Mouse (Mus musculus) neural tube, embryonic 14.5 days (tissue): ENCODE data around the gene Ltbp1. TPM values are rescaled to one million over a fixed set of nuclear protein-coding genes. Genes with fewer than 3 reads are reported as not detected.

ENCODE experiments used
- ATAC-seq: fragments of 200-750 bp; cut with Nextera tagmentation; 2 replicates; pipeline ENCODE4 v1.8.0; 2017; ENCODE audit warnings: low read depth, mild to moderate bottlenecking, moderate TSS enrichment, moderate library complexity
- H3K27ac ChIP-seq: fragments of 300-500 bp; sonication (generic); 2 replicates; pipeline ENCODE4 v1.5.1; 2014; ENCODE audit warnings: low read depth, mild to moderate bottlenecking, control low read depth, low read length, moderate library complexity, mixed read lengths
- H3K27me3 ChIP-seq: fragments of 300-500 bp; sonication (generic); 2 replicates; pipeline ENCODE4 v1.6.1; 2014; ENCODE audit warnings: low read length; ENCODE audit not compliant: control insufficient read depth, insufficient read depth
- H3K36me3 ChIP-seq: fragments of 300-500 bp; sonication (generic); 2 replicates; pipeline ENCODE4 v1.6.1; 2014; ENCODE audit warnings: low read length, mixed read lengths; ENCODE audit not compliant: control insufficient read depth, insufficient read depth
- H3K4me1 ChIP-seq: fragments of 300-500 bp; sonication (generic); 2 replicates; pipeline ENCODE4 v1.6.1; 2014; ENCODE audit warnings: low read length; ENCODE audit not compliant: control insufficient read depth, insufficient read depth
- H3K4me2 ChIP-seq: fragments of 300-500 bp; sonication (generic); 2 replicates; pipeline ENCODE4 v1.6.1; 2014; ENCODE audit warnings: mild to moderate bottlenecking, low read depth, low read length, control low read depth
- H3K4me3 ChIP-seq: fragments of 300-500 bp; sonication (generic); 2 replicates; pipeline ENCODE4 v1.5.1; 2014; ENCODE audit warnings: low read depth, low read length, control low read depth, mixed read lengths
- H3K9ac ChIP-seq: fragments of 300-500 bp; sonication (generic); replicated peaks from 2 replicates; pipeline ENCODE4 v1.6.1; 2014; ENCODE audit warnings: low read depth, mild to moderate bottlenecking, control low read depth, low read length, mixed read lengths
- H3K9me3 ChIP-seq: fragments of 300-500 bp; sonication (generic); 2 replicates; pipeline ENCODE4 v1.6.1; 2016; ENCODE audit warnings: low read length; ENCODE audit not compliant: control insufficient read depth
- WGBS: fragments of 180-500 bp; shearing (Covaris S2); extraction: QIAGEN DNeasy Blood & Tissue Kit; methylation state at CpG from one replicate; pipeline ENCODE4 v1.1.7; 2014; 5-methylcytosine and 5-hydroxymethylcytosine counted together
- polyA plus RNA-seq: library from polyadenylated mRNA; unstranded; fragments of >200 nt; fragmentation: Nextera tagmentation; extraction: Ambion mirVana; gene quantifications from 2 replicates; pipeline ENCODE4 v1.2.1, GENCODE M21; 2014

Gene Ltbp1
- polyA plus RNA-seq, 1 experiment from 2014 or later = 2.5 TPM

- no peak overlapping the region for H3K27ac ChIP-seq
- no peak overlapping the region for H3K4me2 ChIP-seq
- H3K27me3 ChIP-seq = no peaks in the 10 kb centered on the region
- H3K4me3 ChIP-seq = no peak overlapping the region
- no peaks in the 10 kb centered on the region for H3K4me1 ChIP-seq
- H3K36me3 ChIP-seq = no peaks in the 10 kb centered on the region
- no peak overlapping the region for H3K9ac ChIP-seq
- WGBS = 84% methylated on average over 3 of the region's 3 CpGs
- ATAC-seq = no peak
- H3K9me3 ChIP-seq = no peaks in the 10 kb centered on the region
Observed at GRCm38 (mm10) chr17:75293725-75294124, 288.4 kb downstream of the Ltbp1 start.

- Histone ChIP-seq H3K27ac (no peak overlapping the region), H3K4me2 (no peak overlapping the region), H3K27me3 (no peaks in the 10 kb centered on the region), H3K4me3 (no peak overlapping the region), H3K36me3 (no peaks in the 10 kb centered on the region), H3K9ac (no peak overlapping the region), H3K4me1 (no peaks in the 10 kb centered on the region), H3K9me3 (no peaks in the 10 kb centered on the region)
- WGBS = 90% methylated on average over 4 of the region's 4 CpGs
- ATAC-seq = no peak
Observed at GRCm38 (mm10) chr17:75300908-75301307, 295.5 kb downstream of the Ltbp1 start.

GRCm38 (mm10) chr17:75304807-75305420 lies 299.5 kb downstream of the Ltbp1 start:
- Histone ChIP-seq H3K4me3 (no peak overlapping the region), H3K4me1 (no peaks in the 10 kb centered on the region), H3K4me2 (no peak overlapping the region), H3K27ac (no peak overlapping the region), H3K27me3 (no peaks in the 10 kb centered on the region), H3K9ac (no peak overlapping the region), H3K9me3 (no peaks in the 10 kb centered on the region), H3K36me3 (no peaks in the 10 kb centered on the region)
- 86% methylated on average over 1 of the region's 1 CpGs for WGBS
- ATAC-seq = no peak

- H3K4me1 ChIP-seq = no peaks in the 10 kb centered on the region
- H3K36me3 ChIP-seq = no peaks in the 10 kb centered on the region
- H3K9ac ChIP-seq = no peak overlapping the region
- 100% methylated on average over 1 of the region's 1 CpGs for WGBS
- no peaks in the 10 kb centered on the region for H3K9me3 ChIP-seq
- no peak for ATAC-seq
- no peaks in the 10 kb centered on the region for H3K27me3 ChIP-seq
- no peak overlapping the region for H3K27ac ChIP-seq
- no peak overlapping the region for H3K4me2 ChIP-seq
- no peak overlapping the region for H3K4me3 ChIP-seq
Observed at GRCm38 (mm10) chr17:75305714-75306113, 300.3 kb downstream of the Ltbp1 start.

GRCm38 (mm10) chr17:75307070-75308011 lies 302.0 kb downstream of the Ltbp1 start:
- Histone ChIP-seq H3K27me3 (no peaks in the 10 kb centered on the region), H3K36me3 (no peaks in the 10 kb centered on the region), H3K9me3 (no peaks in the 10 kb centered on the region), H3K9ac (no peak overlapping the region), H3K4me2 (no peak overlapping the region), H3K4me1 (no peaks in the 10 kb centered on the region), H3K27ac (no peak overlapping the region), H3K4me3 (no peak overlapping the region)
- 51% methylated on average over 18 of the region's 18 CpGs for WGBS
- ATAC-seq = no peak

GRCm38 (mm10) chr17:75317106-75317505 lies 311.7 kb downstream of the Ltbp1 start:
- Histone ChIP-seq H3K9me3 (no peaks in the 10 kb centered on the region), H3K27ac (no peak overlapping the region), H3K36me3 (no peaks in the 10 kb centered on the region), H3K4me3 (no peak overlapping the region), H3K4me1 (no peaks in the 10 kb centered on the region), H3K9ac (no peak overlapping the region), H3K27me3 (no peaks in the 10 kb centered on the region), H3K4me2 (no peak overlapping the region)
- ATAC-seq = no peak
- WGBS = 73% methylated on average over 4 of the region's 4 CpGs

- no peaks in the 10 kb centered on the region for H3K4me1 ChIP-seq
- H3K27ac ChIP-seq = no peak overlapping the region
- no peak for ATAC-seq
Observed at GRCm38 (mm10) chr17:75323229-75323628, 317.9 kb downstream of the Ltbp1 start.

GRCm38 (mm10) chr17:75323766-75324165 lies 318.4 kb downstream of the Ltbp1 start:
- Histone ChIP-seq H3K9me3 (no peaks in the 10 kb centered on the region), H3K9ac (no peak overlapping the region), H3K4me1 (no peaks in the 10 kb centered on the region), H3K27me3 (no peaks in the 10 kb centered on the region), H3K4me2 (no peak overlapping the region), H3K36me3 (no peaks in the 10 kb centered on the region), H3K27ac (no peak overlapping the region), H3K4me3 (no peak overlapping the region)
- 94% methylated on average over 10 of the region's 10 CpGs for WGBS
- no peak for ATAC-seq

More at GRCm38 (mm10) chr17:75323229-75323628, 317.9 kb downstream of the Ltbp1 start:
- Histone ChIP-seq H3K27me3 (no peaks in the 10 kb centered on the region), H3K4me2 (no peak overlapping the region), H3K36me3 (no peaks in the 10 kb centered on the region), H3K4me3 (no peak overlapping the region), H3K9ac (no peak overlapping the region), H3K9me3 (no peaks in the 10 kb centered on the region)
- 84% methylated on average over 5 of the region's 5 CpGs for WGBS

- H3K4me3 ChIP-seq = no peak overlapping the region
- no peaks in the 10 kb centered on the region for H3K36me3 ChIP-seq
- H3K27me3 ChIP-seq = no peaks in the 10 kb centered on the region
- H3K4me1 ChIP-seq = no peaks in the 10 kb centered on the region
- H3K9me3 ChIP-seq = no peaks in the 10 kb centered on the region
- H3K4me2 ChIP-seq = no peak overlapping the region
- no peak overlapping the region for H3K9ac ChIP-seq
- no peak for ATAC-seq
- 85% methylated on average over 10 of the region's 10 CpGs for WGBS
- no peak overlapping the region for H3K27ac ChIP-seq
Observed at GRCm38 (mm10) chr17:75328102-75328639, 322.8 kb downstream of the Ltbp1 start.
